Mouse (Mus musculus): Measurements from ENCODE around the gene Foxb1. TPM values are rescaled to one million over a fixed set of nuclear protein-coding genes. Genes with fewer than 3 reads are reported as not detected.

Gene Foxb1
- 6.1 and 6.5 TPM in 2 replicates for polyA plus RNA-seq (2014; fragmentation: Nextera tagmentation; extraction: Ambion mirVana)

GRCm38 (mm10) chr9:69760371-69761301, at the start of gene Foxb1:
Gene Foxb1, minus strand, starts transcription at chr9:69760940.
- H3K27ac ChIP-seq (ENCODE audit: low read depth, low read length), result peak within 1 kb of the TSS; percentile 42
- WGBS, result under 1% methylated on average over 60 of the region's 60 CpGs
- ATAC-seq (ENCODE audit: low FRiP score), result peak; percentile 57

GRCm38 (mm10) chr9:69790562-69790961, 29.8 kb upstream of the Foxb1 start:
- H3K4me2 ChIP-seq, result no peak overlapping the region
- H3K4me1 ChIP-seq (ENCODE audit: control insufficient read depth, insufficient read depth, low read length), result no peaks in the 10 kb centered on the region
- no peak for ATAC-seq (ENCODE audit: low FRiP score)
- no peaks in the 10 kb centered on the region for H3K9me3 ChIP-seq (ENCODE audit: control insufficient read depth, low read length)
- H3K36me3 ChIP-seq (ENCODE audit: control insufficient read depth, insufficient read depth, low read length), result no peaks in the 10 kb centered on the region
- H3K9ac ChIP-seq (ENCODE audit: low read length), result no peak overlapping the region
- no peak overlapping the region for H3K4me3 ChIP-seq (ENCODE audit: low read depth, low read length)
- 53% methylated on average over 7 of the region's 7 CpGs for WGBS
- DNase-seq (ENCODE audit: low spot score, missing footprints), result peak; percentile 88
- no peak overlapping the region for H3K27ac ChIP-seq (ENCODE audit: low read depth, low read length)
- no peaks in the 10 kb centered on the region for H3K27me3 ChIP-seq (ENCODE audit: control insufficient read depth, insufficient read depth, low read length)

More at GRCm38 (mm10) chr9:69760371-69761301, at the start of gene Foxb1:
- H3K4me3 ChIP-seq (ENCODE audit: low read depth, low read length), result peak within 1 kb of the TSS; percentile 56
- H3K27me3 ChIP-seq (ENCODE audit: control insufficient read depth, insufficient read depth, low read length), result peaks cover 19% of the 10 kb centered on the region
- H3K4me2 ChIP-seq, result peak within 1 kb of the TSS; percentile 88
- H3K4me1 ChIP-seq (ENCODE audit: control insufficient read depth, insufficient read depth, low read length), result peaks cover 68% of the 10 kb centered on the region
- DNase-seq (ENCODE audit: low spot score, missing footprints), result peak; percentile 97
- peak within 1 kb of the TSS; percentile 78 for H3K9ac ChIP-seq (ENCODE audit: low read length)
- H3K9me3 ChIP-seq (ENCODE audit: control insufficient read depth, low read length), result no peaks in the 10 kb centered on the region
- no peaks in the 10 kb centered on the region for H3K36me3 ChIP-seq (ENCODE audit: control insufficient read depth, insufficient read depth, low read length)

- DNase-seq (ENCODE audit: low spot score, missing footprints), result no peak
Measured at GRCm38 (mm10) chr9:69779996-69780395, 19.3 kb upstream of the Foxb1 start.

GRCm38 (mm10) chr9:69769949-69770585, 9.3 kb upstream of the Foxb1 start:
- H3K4me1 ChIP-seq (ENCODE audit: control insufficient read depth, insufficient read depth, low read length), result peaks cover 47% of the 10 kb centered on the region
- peaks cover 49% of the 10 kb centered on the region for H3K27me3 ChIP-seq (ENCODE audit: control insufficient read depth, insufficient read depth, low read length)
- H3K4me2 ChIP-seq, result no peak overlapping the region; the same call in 1 of the 2 replicates
- DNase-seq (ENCODE audit: low spot score, missing footprints) (peak; percentile 92), ATAC-seq (ENCODE audit: low FRiP score) (no peak)
- H3K36me3 ChIP-seq (ENCODE audit: control insufficient read depth, insufficient read depth, low read length), result no peaks in the 10 kb centered on the region
- no peak overlapping the region for H3K27ac ChIP-seq (ENCODE audit: low read depth, low read length)
- WGBS, result 5% methylated on average over 21 of the region's 21 CpGs
- H3K4me3 ChIP-seq (ENCODE audit: low read depth, low read length), result no peak overlapping the region
- no peaks in the 10 kb centered on the region for H3K9me3 ChIP-seq (ENCODE audit: control insufficient read depth, low read length)
- H3K9ac ChIP-seq (ENCODE audit: low read length), result no peak overlapping the region

More at GRCm38 (mm10) chr9:69779996-69780395, 19.3 kb upstream of the Foxb1 start:
- ATAC-seq (ENCODE audit: low FRiP score), result no peak
- Histone ChIP-seq H3K36me3 (ENCODE audit: control insufficient read depth, insufficient read depth, low read length) (no peaks in the 10 kb centered on the region), H3K27ac (ENCODE audit: low read depth, low read length) (no peak overlapping the region), H3K4me2 (no peak overlapping the region), H3K27me3 (ENCODE audit: control insufficient read depth, insufficient read depth, low read length) (no peaks in the 10 kb centered on the region), H3K4me1 (ENCODE audit: control insufficient read depth, insufficient read depth, low read length) (no peaks in the 10 kb centered on the region), H3K9ac (ENCODE audit: low read length) (no peak overlapping the region), H3K4me3 (ENCODE audit: low read depth, low read length) (no peak overlapping the region), H3K9me3 (ENCODE audit: control insufficient read depth, low read length) (no peaks in the 10 kb centered on the region)
- 92% methylated on average over 2 of the region's 2 CpGs for WGBS

GRCm38 (mm10) chr9:69769091-69769948, 8.6 kb upstream of the Foxb1 start:
- peak overlapping the region; percentile 88 for H3K4me2 ChIP-seq
- peak overlapping the region; percentile 31; the same call in 1 of the 2 replicates for H3K9ac ChIP-seq (ENCODE audit: low read length)
- no peaks in the 10 kb centered on the region for H3K36me3 ChIP-seq (ENCODE audit: control insufficient read depth, insufficient read depth, low read length)
- peak overlapping the region; percentile 25 for H3K4me3 ChIP-seq (ENCODE audit: low read depth, low read length)
- DNase-seq (ENCODE audit: low spot score, missing footprints), result peak; percentile 97
- no peak for ATAC-seq (ENCODE audit: low FRiP score)
- no peak overlapping the region for H3K27ac ChIP-seq (ENCODE audit: low read depth, low read length)
- H3K9me3 ChIP-seq (ENCODE audit: control insufficient read depth, low read length), result no peaks in the 10 kb centered on the region
- H3K4me1 ChIP-seq (ENCODE audit: control insufficient read depth, insufficient read depth, low read length), result peaks cover 54% of the 10 kb centered on the region
- peaks cover 49% of the 10 kb centered on the region for H3K27me3 ChIP-seq (ENCODE audit: control insufficient read depth, insufficient read depth, low read length)
- under 1% methylated on average over 36 of the region's 36 CpGs for WGBS

GRCm38 (mm10) chr9:69768136-69768875, 7.6 kb upstream of the Foxb1 start:
- whole genome bisulfite sequencing, result under 1% methylated on average over 28 of the region's 28 CpGs
- Histone ChIP-seq H3K4me2 (peak overlapping the region; percentile 88), H3K36me3 (ENCODE audit: control insufficient read depth, insufficient read depth, low read length) (no peaks in the 10 kb centered on the region), H3K27ac (ENCODE audit: low read depth, low read length) (no peak overlapping the region), H3K9me3 (ENCODE audit: control insufficient read depth, low read length) (no peaks in the 10 kb centered on the region), H3K4me1 (ENCODE audit: control insufficient read depth, insufficient read depth, low read length) (peaks cover 59% of the 10 kb centered on the region), H3K4me3 (ENCODE audit: low read depth, low read length) (peak overlapping the region; percentile 25), H3K9ac (ENCODE audit: low read length) (peak overlapping the region; percentile 13), H3K27me3 (ENCODE audit: control insufficient read depth, insufficient read depth, low read length) (peaks cover 47% of the 10 kb centered on the region)
- ATAC-seq (ENCODE audit: low FRiP score), result no peak
- DNase-seq (ENCODE audit: low spot score, missing footprints), result peak; percentile 94

GRCm38 (mm10) chr9:69767421-69767820, 6.7 kb upstream of the Foxb1 start:
- H3K27ac ChIP-seq (ENCODE audit: low read depth, low read length), result no peak overlapping the region
- H3K27me3 ChIP-seq (ENCODE audit: control insufficient read depth, insufficient read depth, low read length), result peaks cover 52% of the 10 kb centered on the region
- ATAC-seq (ENCODE audit: low FRiP score), result peak; percentile 31
- 0% methylated on average over 9 of the region's 12 CpGs for WGBS
- H3K36me3 ChIP-seq (ENCODE audit: control insufficient read depth, insufficient read depth, low read length), result no peaks in the 10 kb centered on the region
- DNase-seq (ENCODE audit: low spot score, missing footprints), result peak; percentile 98
- no peaks in the 10 kb centered on the region for H3K9me3 ChIP-seq (ENCODE audit: control insufficient read depth, low read length)
- H3K4me2 ChIP-seq, result peak overlapping the region; percentile 88
- H3K4me3 ChIP-seq (ENCODE audit: low read depth, low read length), result peak overlapping the region; percentile 25
- H3K4me1 ChIP-seq (ENCODE audit: control insufficient read depth, insufficient read depth, low read length), result peaks cover 66% of the 10 kb centered on the region
- peak overlapping the region; percentile 17; the same call in 1 of the 2 replicates for H3K9ac ChIP-seq (ENCODE audit: low read length)

- ATAC-seq (ENCODE audit: low FRiP score) (peak; percentile 2; the same call in 1 of the 2 replicates), DNase-seq (ENCODE audit: low spot score, missing footprints) (peak; percentile 92)
- no peak overlapping the region; the same call in 1 of the 2 replicates for H3K9ac ChIP-seq (ENCODE audit: low read length)
- H3K27me3 ChIP-seq (ENCODE audit: control insufficient read depth, insufficient read depth, low read length), result peaks cover 51% of the 10 kb centered on the region
- no peaks in the 10 kb centered on the region for H3K36me3 ChIP-seq (ENCODE audit: control insufficient read depth, insufficient read depth, low read length)
- peaks cover 68% of the 10 kb centered on the region for H3K4me1 ChIP-seq (ENCODE audit: control insufficient read depth, insufficient read depth, low read length)
- H3K9me3 ChIP-seq (ENCODE audit: control insufficient read depth, low read length), result no peaks in the 10 kb centered on the region
- WGBS, result 0% methylated on average over 4 of the region's 4 CpGs
- H3K4me3 ChIP-seq (ENCODE audit: low read depth, low read length), result 0 out of 2 replicates have a peak overlapping the region, but pooled peaks have one; percentile 25
- H3K27ac ChIP-seq (ENCODE audit: low read depth, low read length), result no peak overlapping the region; the same call in 1 of the 2 replicates
- peak overlapping the region; percentile 88 for H3K4me2 ChIP-seq
Measured at GRCm38 (mm10) chr9:69766936-69767335, 6.2 kb upstream of the Foxb1 start.
